Mouse (Mus musculus) erythroblast, embryonic 14.5 days (primary cell): ENCODE results near the gene Ptgdr2.

Source experiments
- GATA1 ChIP-seq: IDR thresholded peaks from 2 replicates; pipeline ENCODE4 v1.6.1; 2012; ENCODE audit warnings: low read length, inconsistent platforms, mixed read lengths
- TAL1 ChIP-seq: IDR thresholded peaks from 3 replicates; pipeline ENCODE4 v1.6.1; 2012; ENCODE audit warnings: low read length, inconsistent platforms, mixed read lengths

DNA sequence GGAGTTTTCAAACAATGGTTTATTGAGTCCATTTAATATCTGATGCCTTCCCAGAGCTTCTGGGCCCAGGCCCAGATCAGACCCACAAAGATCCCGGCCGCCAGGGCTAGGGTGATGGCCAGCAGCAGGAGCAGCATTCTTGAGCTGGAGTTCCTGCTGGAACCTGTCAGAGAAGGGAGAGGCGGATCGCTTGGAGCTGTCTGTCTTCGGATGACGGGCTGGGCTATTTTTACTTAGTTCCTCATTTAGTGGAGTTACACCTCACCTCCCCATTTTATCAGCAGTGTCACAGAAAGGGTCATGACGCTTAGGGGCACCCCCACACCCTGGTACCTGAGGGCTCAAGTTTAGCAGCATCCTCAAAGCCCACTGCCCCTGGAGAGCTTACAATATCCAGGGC, 22.7 kb upstream of the Ptgdr2 start:
- no peak for TF ChIP-seq TAL1
- no peak for TF ChIP-seq GATA1
